Mouse (Mus musculus) midbrain, embryonic 11.5 days (tissue): ENCODE measurements around the gene Upk2. TPM values are rescaled to one million over a fixed set of nuclear protein-coding genes. Genes with fewer than 3 reads are reported as not detected.

Experiments
- ATAC-seq: fragments of 200-750 bp; cut with Nextera tagmentation; 2 replicates; pipeline ENCODE4 v1.8.0; 2017; ENCODE audit warnings: moderate TSS enrichment, moderate library complexity; ENCODE audit not compliant: low FRiP score
- DNase-seq: peaks from one replicate; pipeline ENCODE4 v3.0.0; 2015; ENCODE audit warnings: low spot score; ENCODE audit errors: missing footprints
- H3K27ac ChIP-seq: fragments of 300-500 bp; sonication (generic); 2 replicates; pipeline ENCODE4 v1.5.1; 2014; ENCODE audit warnings: low read depth, low read length
- H3K27me3 ChIP-seq: fragments of 300-500 bp; sonication (generic); 2 replicates; pipeline ENCODE4 v1.6.1; 2014; ENCODE audit warnings: mild to moderate bottlenecking, low read length, moderate library complexity, mixed read lengths; ENCODE audit not compliant: control insufficient read depth, insufficient read depth
- H3K36me3 ChIP-seq: fragments of 300-500 bp; sonication (generic); 2 replicates; pipeline ENCODE4 v1.6.1; 2014; ENCODE audit warnings: mild to moderate bottlenecking, low read length, moderate library complexity, mixed read lengths; ENCODE audit not compliant: control insufficient read depth, insufficient read depth
- H3K4me1 ChIP-seq: fragments of 300-500 bp; sonication (generic); 2 replicates; pipeline ENCODE4 v1.6.1; 2014; ENCODE audit warnings: low read length; ENCODE audit not compliant: control insufficient read depth, insufficient read depth
- H3K4me2 ChIP-seq: fragments of 300-500 bp; sonication (generic); 2 replicates; pipeline ENCODE4 v1.6.1; 2014; ENCODE audit warnings: mild to moderate bottlenecking, moderate library complexity
- H3K4me3 ChIP-seq: fragments of 300-500 bp; sonication (generic); 2 replicates; pipeline ENCODE4 v1.5.1; 2014; ENCODE audit warnings: low read depth, low read length
- H3K9ac ChIP-seq: fragments of 300-500 bp; sonication (generic); 2 replicates; pipeline ENCODE4 v1.6.1; 2014; ENCODE audit warnings: low read length
- H3K9me3 ChIP-seq: fragments of 300-500 bp; sonication (generic); 2 replicates; pipeline ENCODE4 v1.6.1; 2016; ENCODE audit warnings: low read length; ENCODE audit not compliant: control insufficient read depth
- WGBS: fragments of 180-500 bp; shearing (Covaris S2); extraction: QIAGEN DNeasy Blood & Tissue Kit; methylation state at CpG from one replicate; pipeline ENCODE4 v1.1.7; 2014; 5-methylcytosine and 5-hydroxymethylcytosine counted together
- polyA plus RNA-seq: library from polyadenylated mRNA; unstranded; fragments of >200 nt; fragmentation: Nextera tagmentation; extraction: Ambion mirVana; gene quantifications from 2 replicates; pipeline ENCODE4 v1.2.1, GENCODE M21; 2014

Upk2 gene
- polyA plus RNA-seq, 1 experiment from 2014 or later: not detected

GRCm38 (mm10) chr9:44484311-44485104 is 29.7 kb upstream of the Upk2 start:
- Histone ChIP-seq H3K4me3 (peak overlapping the region; percentile 66), H3K27ac (no peak overlapping the region), H3K9ac (peak overlapping the region; percentile 80), H3K27me3 (no peaks in the 10 kb centered on the region), H3K9me3 (no peaks in the 10 kb centered on the region), H3K36me3 (no peaks in the 10 kb centered on the region), H3K4me1 (peaks cover 64% of the 10 kb centered on the region), H3K4me2 (peak overlapping the region; percentile 80)
- ATAC-seq: no peak
- DNase-seq: no peak
- 44% methylated on average over 7 of the region's 7 CpGs for WGBS

DNA sequence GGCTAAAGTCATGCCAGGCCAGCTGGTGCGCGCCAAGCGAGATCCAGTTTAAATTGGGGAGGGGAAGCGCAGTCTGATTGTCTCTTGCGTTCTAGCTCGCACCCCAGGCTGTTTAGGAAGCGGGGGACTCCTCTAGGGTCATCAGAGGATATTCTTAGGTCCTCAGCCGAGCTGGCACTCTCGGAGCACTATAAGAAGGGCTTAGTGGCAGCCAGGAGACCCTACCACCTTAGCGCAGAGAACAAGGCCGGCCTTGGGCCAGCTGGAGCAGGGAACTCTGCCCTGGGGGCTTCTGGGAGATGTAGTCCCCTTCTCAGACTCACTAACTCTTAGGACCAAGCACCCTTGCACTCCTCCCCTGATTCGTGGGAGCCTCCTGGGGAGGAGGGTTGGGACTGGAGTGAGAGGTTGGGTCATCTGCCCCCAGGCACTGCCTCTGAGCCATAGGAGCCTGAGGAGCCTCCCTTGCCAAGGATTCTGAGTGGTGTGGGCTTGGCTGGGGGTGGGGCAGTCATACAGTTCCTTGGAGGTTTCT is 28.8 kb upstream of the Upk2 start:
- ATAC-seq: peak; percentile 51
- peaks cover 55% of the 10 kb centered on the region for H3K4me1 ChIP-seq
- H3K36me3 ChIP-seq: no peaks in the 10 kb centered on the region
- no peaks in the 10 kb centered on the region for H3K9me3 ChIP-seq
- no peaks in the 10 kb centered on the region for H3K27me3 ChIP-seq
- peak overlapping the region; percentile 66 for H3K4me3 ChIP-seq
- peak overlapping the region; percentile 80 for H3K9ac ChIP-seq
- WGBS: under 1% methylated on average over 12 of the region's 12 CpGs
- H3K4me2 ChIP-seq: peak overlapping the region; percentile 80
- peak; percentile 95 for DNase-seq
- H3K27ac ChIP-seq: no peak overlapping the region; the same call in 1 of the 2 replicates

DNA sequence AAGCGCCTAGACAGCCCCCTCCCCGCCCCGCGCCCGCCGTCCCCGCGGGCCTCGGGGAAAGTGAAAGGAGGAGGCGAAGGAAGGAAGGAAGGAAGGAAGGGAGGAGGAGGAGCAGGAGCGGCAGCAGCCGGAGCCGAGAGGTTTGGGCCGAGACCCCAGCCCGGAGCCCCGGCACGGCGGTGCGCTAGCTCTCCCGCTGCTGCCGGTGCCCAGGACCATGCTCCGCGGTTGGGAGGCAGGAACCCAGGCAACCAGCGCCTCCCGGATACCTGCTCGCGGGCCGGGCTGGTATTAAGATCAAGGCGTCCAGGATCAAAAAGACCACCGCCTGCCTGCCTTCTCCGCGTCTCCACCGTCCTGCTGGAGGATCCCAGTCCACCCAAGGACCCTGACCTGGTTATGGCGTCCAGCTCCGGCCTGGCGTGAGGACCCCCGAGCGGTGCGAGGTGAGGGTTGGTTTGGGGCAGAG is 28.3 kb upstream of the Upk2 start:
- peak overlapping the region; percentile 80 for H3K4me2 ChIP-seq
- peaks cover 50% of the 10 kb centered on the region for H3K4me1 ChIP-seq
- H3K36me3 ChIP-seq: no peaks in the 10 kb centered on the region
- WGBS: under 1% methylated on average over 39 of the region's 39 CpGs
- DNase-seq: peak; percentile 94
- peak overlapping the region; percentile 66 for H3K4me3 ChIP-seq
- ATAC-seq: no peak
- H3K9me3 ChIP-seq: no peaks in the 10 kb centered on the region
- H3K27me3 ChIP-seq: no peaks in the 10 kb centered on the region
- peak overlapping the region; percentile 80 for H3K9ac ChIP-seq
- peak overlapping the region; percentile 81 for H3K27ac ChIP-seq

- H3K9me3 ChIP-seq: no peaks in the 10 kb centered on the region
- peak within 1 kb of the TSS; percentile 66 for H3K4me3 ChIP-seq
- ATAC-seq (peak; percentile 61), DNase-seq (peak; percentile 98)
- H3K27ac ChIP-seq: peak within 1 kb of the TSS; percentile 81
- under 1% methylated on average over 28 of the region's 31 CpGs for WGBS
- H3K4me1 ChIP-seq: peaks cover 50% of the 10 kb centered on the region
- no peaks in the 10 kb centered on the region for H3K27me3 ChIP-seq
- peak within 1 kb of the TSS; percentile 80 for H3K4me2 ChIP-seq
- H3K9ac ChIP-seq: peak within 1 kb of the TSS; percentile 80
- H3K36me3 ChIP-seq: no peaks in the 10 kb centered on the region
Measured at GRCm38 (mm10) chr9:44482552-44482951, 27.8 kb upstream of the Upk2 start, which contains the start of gene Bcl9l. Gene Bcl9l, plus strand, starts transcription at chr9:44482825.

DNA sequence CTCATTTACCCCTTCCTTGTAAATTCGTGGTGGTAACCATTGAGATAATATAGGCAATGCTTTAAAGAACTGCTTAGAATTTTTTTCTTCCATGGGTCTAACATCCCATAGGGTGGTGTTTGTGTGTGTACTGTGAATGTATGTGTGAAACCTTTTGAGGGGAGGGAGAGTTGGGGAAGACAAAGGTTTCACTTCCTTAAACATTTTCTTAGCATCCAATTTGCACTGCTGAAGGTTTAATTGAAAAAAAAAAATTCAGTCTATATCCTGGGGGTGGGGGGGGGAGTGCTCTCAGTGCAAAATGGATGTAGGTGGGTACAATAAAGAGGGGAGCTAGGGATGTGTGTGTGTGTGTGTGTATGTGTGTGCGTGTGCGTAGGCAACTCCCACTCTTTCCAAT is 27.3 kb upstream of the Upk2 start:
- DNase-seq: no peak
- H3K9me3 ChIP-seq: no peaks in the 10 kb centered on the region
- H3K36me3 ChIP-seq: no peaks in the 10 kb centered on the region
- no peak overlapping the region for H3K9ac ChIP-seq
- peak overlapping the region; percentile 80 for H3K4me2 ChIP-seq
- ATAC-seq: no peak
- H3K27ac ChIP-seq: no peak overlapping the region
- peaks cover 49% of the 10 kb centered on the region for H3K4me1 ChIP-seq
- no peaks in the 10 kb centered on the region for H3K27me3 ChIP-seq
- peak overlapping the region; percentile 66 for H3K4me3 ChIP-seq
- WGBS: 9% methylated on average over 3 of the region's 3 CpGs

DNA sequence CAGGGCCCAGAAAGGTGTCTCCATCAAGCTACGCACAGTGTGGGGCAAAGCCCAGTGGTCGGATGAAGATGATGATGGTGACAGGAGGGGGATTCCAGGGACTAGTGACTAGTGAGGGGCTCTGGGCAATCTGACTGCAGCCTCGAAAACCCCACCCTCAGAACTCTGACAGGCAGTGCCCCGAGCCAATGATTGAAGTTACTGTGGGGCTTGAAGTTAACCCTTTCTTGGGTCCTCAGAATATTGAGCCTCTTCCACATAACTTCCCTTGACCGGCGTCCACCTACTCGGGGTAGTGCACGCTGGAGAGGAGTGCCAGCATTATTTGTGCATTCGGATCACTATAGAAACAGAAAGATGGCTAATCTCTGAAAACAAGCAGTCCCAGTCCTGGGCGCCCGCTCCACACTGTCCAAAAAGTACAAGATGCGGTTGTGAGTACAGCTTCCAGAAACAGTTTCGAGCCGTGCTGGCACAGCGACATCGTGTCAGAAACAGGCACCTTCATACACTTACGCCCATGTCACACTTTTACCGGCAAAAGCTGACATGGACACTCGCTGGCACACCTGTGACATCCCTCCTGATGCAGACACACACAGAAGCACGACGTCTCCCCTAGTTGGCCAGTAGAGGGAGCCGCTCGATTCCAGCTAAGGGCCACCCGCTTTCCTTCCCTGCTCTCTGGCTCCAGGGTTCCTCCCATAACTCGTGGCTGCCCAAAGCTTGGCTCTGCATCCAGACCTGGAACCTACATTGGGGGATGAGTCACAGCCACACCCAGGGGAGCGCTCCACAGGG is 25.1 kb upstream of the Upk2 start:
- peak; percentile 55 for ATAC-seq

GRCm38 (mm10) chr9:44478959-44479605 is 24.3 kb upstream of the Upk2 start:
- no peaks in the 10 kb centered on the region for H3K36me3 ChIP-seq
- peak; percentile 67 for ATAC-seq
- peak; percentile 98 for DNase-seq
- WGBS: 0% methylated on average over 29 of the region's 29 CpGs
- H3K27ac ChIP-seq: peak overlapping the region; percentile 95
- H3K4me2 ChIP-seq: peak overlapping the region; percentile 95
- H3K9me3 ChIP-seq: no peaks in the 10 kb centered on the region
- peak overlapping the region; percentile 80 for H3K9ac ChIP-seq
- H3K4me1 ChIP-seq: peaks cover 19% of the 10 kb centered on the region
- H3K4me3 ChIP-seq: peak overlapping the region; percentile 64
- H3K27me3 ChIP-seq: no peaks in the 10 kb centered on the region

More for the DNA sequence above, 25.1 kb upstream of the Upk2 start:
- DNase-seq: peak; percentile 96
- Histone ChIP-seq H3K4me3 (peak overlapping the region; percentile 64), H3K27me3 (no peaks in the 10 kb centered on the region), H3K36me3 (no peaks in the 10 kb centered on the region), H3K4me2 (peak overlapping the region; percentile 95), H3K9me3 (no peaks in the 10 kb centered on the region), H3K9ac (peak overlapping the region; percentile 80), H3K27ac (peak overlapping the region; percentile 95), H3K4me1 (peaks cover 26% of the 10 kb centered on the region)
- 1% methylated on average over 26 of the region's 26 CpGs for WGBS

DNA sequence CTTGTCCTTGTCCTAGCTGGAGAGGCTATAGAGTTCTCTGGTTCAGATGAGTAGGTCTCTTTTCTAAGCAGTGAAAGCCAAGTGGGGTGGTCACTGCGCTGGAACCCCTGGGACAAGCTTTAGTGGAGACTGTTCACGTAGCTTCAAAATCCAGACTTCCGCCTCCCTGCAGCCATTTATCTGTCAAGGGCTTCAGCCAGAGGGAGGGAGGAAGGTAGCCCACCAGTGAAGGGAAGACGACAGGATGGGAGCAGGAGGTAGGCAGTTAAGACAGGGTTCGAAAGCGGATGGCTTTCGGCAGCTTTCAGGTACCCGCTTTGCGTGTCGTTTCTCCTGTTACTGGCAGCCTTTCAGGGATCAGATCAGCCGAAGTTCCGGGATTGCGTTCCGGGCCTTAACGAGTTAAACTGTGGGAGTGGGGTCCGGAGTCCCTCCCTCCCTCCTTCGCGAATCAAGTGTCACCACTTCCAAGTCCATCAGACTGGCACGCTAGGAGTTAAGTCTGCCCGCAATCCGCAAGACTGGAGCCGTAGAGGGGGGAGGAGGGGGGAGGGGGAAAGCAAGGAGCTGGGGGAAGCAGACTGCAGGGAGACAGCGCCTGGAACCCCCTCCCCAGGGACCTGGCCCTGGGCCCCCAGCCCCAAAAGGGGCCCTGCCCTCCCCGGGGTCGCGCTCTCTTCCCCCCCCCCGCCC is 23.6 kb upstream of the Upk2 start:
- DNase-seq (peak; percentile 98), ATAC-seq (peak; percentile 67)
- Histone ChIP-seq H3K4me1 (peaks cover 14% of the 10 kb centered on the region), H3K27me3 (no peaks in the 10 kb centered on the region), H3K27ac (peak overlapping the region; percentile 95), H3K9ac (peak overlapping the region; percentile 80), H3K4me2 (peak overlapping the region; percentile 95), H3K9me3 (no peaks in the 10 kb centered on the region), H3K36me3 (no peaks in the 10 kb centered on the region), H3K4me3 (peak overlapping the region; percentile 64)
- 0% methylated on average over 23 of the region's 27 CpGs for WGBS
